Mouse (Mus musculus) small intestine, adult 2 months (tissue): ENCODE data around the gene Ptprm.

Experiments used
- CTCF ChIP-seq: fragments of 200-500 bp; IDR thresholded peaks from 2 replicates; pipeline ENCODE4 v1.5.1; 2012; ENCODE audit warnings: low read depth, mild to moderate bottlenecking, control low read depth, inconsistent platforms, low read length, moderate library complexity, mixed read lengths; ENCODE audit not compliant: insufficient replicate concordance, insufficient read length; ENCODE audit errors: extremely low read depth
- POLR2A ChIP-seq: fragments of 200-500 bp; IDR thresholded peaks from 2 replicates; pipeline ENCODE4 v1.6.1; 2012; ENCODE audit warnings: low read depth, mild to moderate bottlenecking, control low read depth, inconsistent platforms, low read length, moderate library complexity

- TF ChIP-seq POLR2A = no peak
- no peak for TF ChIP-seq CTCF
These were observed 11.3 kb downstream of the Ptprm start for GRCm38 (mm10) chr17:67343006-67343405.
